Mouse (Mus musculus) forebrain, embryonic 15.5 days (tissue): ENCODE measurements around the gene Efs. TPM values are rescaled to one million over a fixed set of nuclear protein-coding genes. Genes with fewer than 3 reads are reported as not detected.

Experiments used
- ATAC-seq: fragments of 200-750 bp; cut with Nextera tagmentation; replicated peaks from 2 replicates; pipeline ENCODE4 v1.8.0; 2017; ENCODE audit warnings: mild to moderate bottlenecking, moderate TSS enrichment, moderate library complexity
- H3K27ac ChIP-seq: fragments of 300-500 bp; sonication (generic); replicated peaks from 2 replicates; pipeline ENCODE4 v1.5.1; 2015; ENCODE audit warnings: mild to moderate bottlenecking, inconsistent platforms
- H3K27me3 ChIP-seq: fragments of 300-500 bp; sonication (generic); 2 replicates; pipeline ENCODE4 v1.6.1; 2015; ENCODE audit warnings: inconsistent platforms
- H3K36me3 ChIP-seq: fragments of 300-500 bp; sonication (generic); 2 replicates; pipeline ENCODE4 v1.6.1; 2015; ENCODE audit warnings: mild to moderate bottlenecking, inconsistent platforms
- H3K4me1 ChIP-seq: fragments of 300-500 bp; sonication (generic); 2 replicates; pipeline ENCODE4 v1.6.1; 2015; ENCODE audit warnings: inconsistent platforms
- H3K4me2 ChIP-seq: fragments of 300-500 bp; sonication (generic); replicated peaks from 2 replicates; pipeline ENCODE4 v1.6.1; 2015; ENCODE audit warnings: mild to moderate bottlenecking, inconsistent platforms
- H3K4me3 ChIP-seq: fragments of 300-500 bp; sonication (generic); 2 replicates; pipeline ENCODE4 v1.5.1; 2015; ENCODE audit warnings: mild to moderate bottlenecking, inconsistent platforms
- H3K9ac ChIP-seq: fragments of 300-500 bp; sonication (generic); replicated peaks from 2 replicates; pipeline ENCODE4 v1.6.1; 2015; ENCODE audit warnings: mild to moderate bottlenecking, inconsistent platforms
- H3K9me3 ChIP-seq: fragments of 300-500 bp; sonication (generic); 2 replicates; pipeline ENCODE4 v1.6.1; 2016; ENCODE audit warnings: inconsistent platforms
- WGBS: fragments of 180-500 bp; shearing (Covaris S2); methylation state at CpG from one replicate; pipeline ENCODE4 v1.1.7; 2015; ENCODE audit warnings: mixed read lengths; 5-methylcytosine and 5-hydroxymethylcytosine counted together
- microRNA counts: library from miRNA; unstranded; fragments of <30 nt; microRNA quantifications from one replicate; lab custom pipeline; 2016
- microRNA-seq: library from miRNA; unstranded; fragments of <30 nt; microRNA quantifications from one replicate; pipeline ENCODE4, GENCODE M21; 2016
- polyA plus RNA-seq: library from polyadenylated mRNA; unstranded; fragments of >200 nt; fragmentation: Nextera tagmentation; extraction: Ambion mirVana; gene quantifications from 2 replicates; pipeline ENCODE4 v1.2.1, GENCODE M21; 2015

Gene Efs
- polyA plus RNA-seq, 1 experiment from 2014 or later: 27.6 TPM

DNA sequence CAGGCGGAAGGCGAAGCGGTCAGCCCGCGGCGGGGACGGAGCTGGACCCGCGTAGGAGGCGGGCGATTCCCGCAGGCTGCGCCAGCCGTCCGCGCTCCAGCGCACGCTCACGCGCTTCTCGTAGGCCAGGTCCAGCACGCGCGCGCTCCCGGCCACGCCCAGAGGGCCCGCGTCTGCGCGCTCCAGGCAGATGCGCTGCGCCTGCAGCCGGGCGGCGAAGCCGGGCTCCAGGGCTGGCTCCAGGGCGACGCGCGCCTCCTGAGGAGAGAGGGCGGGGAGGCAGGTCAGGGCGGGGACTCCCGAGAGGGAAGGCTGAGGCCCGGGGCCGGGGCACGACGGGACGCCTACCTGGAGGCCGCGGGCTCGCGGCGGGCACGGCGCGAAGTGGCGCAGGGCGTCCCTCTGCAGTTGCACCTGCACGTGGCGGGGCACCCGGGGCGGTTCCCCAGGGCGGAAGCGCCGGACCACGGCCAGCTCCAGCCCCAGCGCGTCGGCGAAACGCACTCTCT is 49.3 kb downstream of the Efs start:
- Histone ChIP-seq H3K36me3 (no peaks in the 10 kb centered on the region), H3K27me3 (no peaks in the 10 kb centered on the region), H3K9ac (peak overlapping the region; percentile 88), H3K9me3 (no peaks in the 10 kb centered on the region), H3K4me2 (peak overlapping the region; percentile 84), H3K27ac (peak overlapping the region; percentile 93), H3K4me1 (peaks cover 17% of the 10 kb centered on the region), H3K4me3 (peak overlapping the region; percentile 80)
- 0% methylated on average over 55 of the region's 72 CpGs for WGBS
- peak; percentile 94 for ATAC-seq

DNA sequence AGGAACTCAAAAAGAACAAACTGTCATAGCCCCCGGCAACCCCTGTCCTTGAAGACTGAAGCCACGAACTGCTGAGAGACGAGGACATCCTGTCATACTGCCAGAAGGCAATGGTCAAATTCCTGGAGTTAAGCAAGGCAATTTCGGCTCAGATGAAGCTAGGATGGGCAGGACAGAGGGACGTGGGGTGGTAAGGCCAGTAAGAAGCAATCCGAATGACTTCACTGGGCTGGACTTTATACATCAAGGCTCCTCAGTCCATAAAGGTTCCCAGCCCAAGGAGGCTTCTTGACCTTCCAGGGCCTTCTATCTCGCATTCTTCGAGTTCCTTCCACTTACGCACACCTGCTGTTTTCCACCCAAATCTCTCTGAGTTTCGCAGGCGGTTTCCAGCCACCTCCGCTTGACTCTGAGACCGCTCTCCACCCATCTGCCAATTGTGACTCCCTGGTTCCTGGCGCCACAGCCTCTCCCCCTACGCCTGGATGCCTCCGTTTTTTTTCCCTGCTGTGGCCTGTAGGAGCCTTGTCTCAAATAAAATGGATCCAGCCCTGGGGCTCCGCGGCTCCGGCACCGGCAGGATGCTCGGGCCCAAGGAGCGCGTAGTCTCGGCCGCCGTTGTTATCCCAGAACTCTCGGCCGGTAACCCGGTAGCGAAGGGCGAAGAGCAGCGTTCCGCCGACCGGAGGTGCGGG is 49.9 kb downstream of the Efs start:
- Histone ChIP-seq H3K36me3 (no peaks in the 10 kb centered on the region), H3K27me3 (no peaks in the 10 kb centered on the region), H3K4me2 (peak overlapping the region; percentile 84), H3K27ac (peak overlapping the region; percentile 93), H3K4me3 (peak overlapping the region; percentile 80), H3K9ac (peak overlapping the region; percentile 88), H3K9me3 (no peaks in the 10 kb centered on the region), H3K4me1 (peaks cover 17% of the 10 kb centered on the region)
- peak; percentile 71 for ATAC-seq
- 2% methylated on average over 36 of the region's 36 CpGs for WGBS

DNA sequence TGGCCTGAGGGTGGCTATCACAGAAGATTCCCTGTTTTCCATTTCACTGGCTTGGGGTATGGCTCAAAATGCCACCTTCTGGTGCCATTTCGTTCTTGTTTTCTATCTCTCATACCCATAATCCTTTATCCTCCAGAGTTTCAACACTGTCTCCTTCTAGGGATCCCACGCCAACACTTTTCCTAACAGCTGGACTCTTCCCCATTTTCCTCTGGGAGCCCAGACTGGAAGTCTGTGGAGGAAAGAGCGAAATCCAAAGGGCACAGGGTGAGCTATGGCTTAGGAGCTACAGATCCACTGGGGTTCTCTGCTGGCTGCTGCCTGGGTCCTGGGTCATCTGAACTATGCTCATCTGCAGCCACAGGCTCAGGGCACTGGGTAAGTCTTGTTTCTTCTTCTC is 51.8 kb downstream of the Efs start:
- no peak overlapping the region for H3K4me3 ChIP-seq
- H3K4me1 ChIP-seq: peaks cover 17% of the 10 kb centered on the region
- no peak for ATAC-seq
- WGBS: 94% methylated on average over 3 of the region's 3 CpGs
- H3K9ac ChIP-seq: no peak overlapping the region
- H3K27me3 ChIP-seq: no peaks in the 10 kb centered on the region
- H3K4me2 ChIP-seq: no peak overlapping the region
- H3K36me3 ChIP-seq: no peaks in the 10 kb centered on the region
- H3K9me3 ChIP-seq: no peaks in the 10 kb centered on the region
- no peak overlapping the region for H3K27ac ChIP-seq

- H3K9me3 ChIP-seq: no peaks in the 10 kb centered on the region
- ATAC-seq: no peak
Measured at GRCm38 (mm10) chr14:54870861-54871260, 55.1 kb downstream of the Efs start, which contains the start of gene Homez. TSS of gene Homez (minus strand) at chr14:54870961.

DNA sequence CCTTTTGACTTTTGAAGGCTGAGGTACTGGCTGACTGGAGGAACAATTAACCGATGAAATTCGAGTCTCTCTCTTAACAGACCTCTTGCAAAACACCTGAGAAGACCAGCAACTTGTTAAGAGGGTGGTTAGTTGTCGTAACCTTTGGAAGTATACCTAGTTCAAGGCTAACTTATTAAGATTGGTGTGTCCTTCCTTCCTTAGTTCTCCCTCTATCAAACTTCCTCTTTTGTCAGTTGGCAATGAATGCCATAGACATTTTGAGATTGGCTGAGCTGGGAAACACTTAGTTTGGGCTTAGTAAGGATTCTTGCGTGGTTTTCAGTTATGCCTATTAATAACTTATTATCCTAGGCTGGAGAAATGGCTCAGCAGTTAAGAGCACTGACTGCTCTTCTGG is 57.9 kb downstream of the Efs start:
- Histone ChIP-seq H3K4me2 (no peak overlapping the region), H3K9ac (no peak overlapping the region), H3K27ac (no peak overlapping the region), H3K27me3 (no peaks in the 10 kb centered on the region), H3K4me3 (no peak overlapping the region), H3K9me3 (no peaks in the 10 kb centered on the region), H3K36me3 (no peaks in the 10 kb centered on the region), H3K4me1 (peaks cover 10% of the 10 kb centered on the region)
- WGBS: 88% methylated on average over 4 of the region's 4 CpGs
- no peak for ATAC-seq

More at GRCm38 (mm10) chr14:54870861-54871260, 55.1 kb downstream of the Efs start, which contains the start of gene Homez:
- 94% methylated on average over 5 of the region's 5 CpGs for WGBS
- Histone ChIP-seq H3K9ac (no peak within 1 kb of the TSS), H3K4me3 (no peak within 1 kb of the TSS), H3K36me3 (no peaks in the 10 kb centered on the region), H3K4me1 (peaks cover 8% of the 10 kb centered on the region), H3K27me3 (no peaks in the 10 kb centered on the region), H3K27ac (no peak within 1 kb of the TSS), H3K4me2 (no peak within 1 kb of the TSS)

- Histone ChIP-seq H3K9me3 (no peaks in the 10 kb centered on the region), H3K36me3 (no peaks in the 10 kb centered on the region), H3K4me2 (no peak overlapping the region), H3K9ac (no peak overlapping the region), H3K4me1 (peaks cover 12% of the 10 kb centered on the region), H3K27me3 (no peaks in the 10 kb centered on the region), H3K4me3 (no peak overlapping the region), H3K27ac (no peak overlapping the region)
- 53% methylated on average over 5 of the region's 5 CpGs for WGBS
- no peak for ATAC-seq
Measured at GRCm38 (mm10) chr14:54866936-54867335, 59.0 kb downstream of the Efs start.

MicroRNAs within 50 kb of the gene (microRNA counts, 519-probe panel; counts per million panel counts)
- 2,314 counts per million, percentile 44 among the panel's probes with 10 or more counts for microRNA mmu-miR-208a (lab: Ali Mortazavi, UCI)
- not detected for microRNA mmu-miR-208b (lab: Ali Mortazavi, UCI)

Small RNA genes lying within 50 kb of the gene (microRNA-seq; reads per million reads assigned to microRNA genes)
- gene Mir208a (7.9 reads per million, percentile 24 among the genes with 10 or more reads in this experiment), gene Mir208b (43.1 reads per million, percentile 41 among the genes with 10 or more reads in this experiment)

Other genes with a start within 250 kb of the Efs start
- gene 1700123O20Rik, start 239.9 kb downstream of the Efs start, polyA plus RNA-seq: 71.2 and 71.6 TPM in 2 replicates
- 171 and 181 TPM in 2 replicates for gene Acin1, start 239.2 kb downstream of the Efs start, polyA plus RNA-seq
- gene Gm29776, start 227.3 kb downstream of the Efs start, polyA plus RNA-seq: 0.23 and 0.25 TPM in 2 replicates
- not detected in 2 replicates for gene Cebpe, start 214.0 kb downstream of the Efs start, polyA plus RNA-seq
- 6.4 and 8.2 TPM in 2 replicates for gene Slc7a8, start 144.2 kb downstream of the Efs start, polyA plus RNA-seq
- gene Rnf212b, start 112.0 kb downstream of the Efs start, polyA plus RNA-seq: not detected in 2 replicates
- 11.1 and 13.5 TPM in 2 replicates for gene Homez, start 55.2 kb downstream of the Efs start, polyA plus RNA-seq
- gene Ppp1r3e, start 48.6 kb downstream of the Efs start, polyA plus RNA-seq: 1.7 and 2.3 TPM in 2 replicates
- 3.5 and 3.6 TPM in 2 replicates for gene Bcl2l2, start 42.7 kb downstream of the Efs start, polyA plus RNA-seq
- gene Gm20521, start 42.7 kb downstream of the Efs start, polyA plus RNA-seq: 0.14 and 0.15 TPM in 2 replicates
- gene Pabpn1, start 33.6 kb downstream of the Efs start, polyA plus RNA-seq: 163 and 164 TPM in 2 replicates
- gene Slc22a17, start 13.0 kb downstream of the Efs start, polyA plus RNA-seq: 154 and 167 TPM in 2 replicates
- 0.27 and 0.29 TPM in 2 replicates for gene Il25, start 6.6 kb upstream of the Efs start, polyA plus RNA-seq
- 3.8 and 5.5 TPM in 2 replicates for gene Cmtm5, start 10.1 kb upstream of the Efs start, polyA plus RNA-seq
- gene Myh6, start 40.8 kb upstream of the Efs start, polyA plus RNA-seq: 1.0 and 1.3 TPM in 2 replicates
- gene Gm17428, start 50.8 kb upstream of the Efs start, polyA plus RNA-seq: not detected in 2 replicates
- gene Myh7, start 68.5 kb upstream of the Efs start, polyA plus RNA-seq: 6.5 and 6.7 TPM in 2 replicates
- gene Ngdn, start 89.3 kb upstream of the Efs start, polyA plus RNA-seq: 67.1 and 70.8 TPM in 2 replicates
- gene Zfhx2, start 166.2 kb upstream of the Efs start, polyA plus RNA-seq: 27.4 and 30.6 TPM in 2 replicates
- 52.2 and 52.3 TPM in 2 replicates for gene Thtpa, start 168.7 kb upstream of the Efs start, polyA plus RNA-seq
- 11.4 and 13.0 TPM in 2 replicates for gene Ap1g2, start 180.5 kb upstream of the Efs start, polyA plus RNA-seq
- 37.4 and 38.3 TPM in 2 replicates for gene Jph4, start 190.8 kb upstream of the Efs start, polyA plus RNA-seq